Mouse (Mus musculus) kidney, postnatal 4 days (tissue): ENCODE data around the gene Rrp7a.
"Not testable (repeated sequence)": the region's sequence is repeated elsewhere in the genome, so short reads cannot be mapped to it uniquely, and the experiment has no call there.

Source experiments
- DNase-seq, 2 experiments: peaks; one replicate each; pipeline ENCODE4 v3.0.0; 2021; ENCODE audit warnings: mixed read lengths in 2 of 2

The Rrp7a gene

GRCm38 (mm10) chr15:83156929-83157666, 34.5 kb upstream of the Rrp7a start:
- DNase-seq = peak; percentile 80 to 81

GRCm38 (mm10) chr15:83155672-83156419, 33.2 kb upstream of the Rrp7a start:
- peak in 1 of 2 experiments; percentile 26 for DNase-seq

- no peak for DNase-seq
Measured at GRCm38 (mm10) chr15:83154309-83154708, 31.7 kb upstream of the Rrp7a start.

GRCm38 (mm10) chr15:83150694-83151093, 28.1 kb upstream of the Rrp7a start:
- DNase-seq = no peak

- no peak for DNase-seq
Measured at GRCm38 (mm10) chr15:83150073-83150442, 27.5 kb upstream of the Rrp7a start.

- DNase-seq = peak; percentile 98 to 99
Measured at GRCm38 (mm10) chr15:83149196-83150072, 26.8 kb upstream of the Rrp7a start, which contains the start of gene Poldip3. Gene Poldip3 (minus strand): TSS chr15:83149384.

- DNase-seq = no peak
Measured at GRCm38 (mm10) chr15:83148801-83149195, 26.2 kb upstream of the Rrp7a start.

GRCm38 (mm10) chr15:83148395-83148794, 25.8 kb upstream of the Rrp7a start:
- DNase-seq = no peak

- no peak for DNase-seq
Measured at GRCm38 (mm10) chr15:83145541-83145940, 22.9 kb upstream of the Rrp7a start.

GRCm38 (mm10) chr15:83142861-83143260, 20.3 kb upstream of the Rrp7a start:
- DNase-seq = no peak

- no peak for DNase-seq
Measured at GRCm38 (mm10) chr15:83135654-83136053, 13.1 kb upstream of the Rrp7a start.

GRCm38 (mm10) chr15:83134671-83135070, 12.1 kb upstream of the Rrp7a start:
- no peak for DNase-seq

- no peak for DNase-seq
Measured at GRCm38 (mm10) chr15:83129530-83130231, 7.1 kb upstream of the Rrp7a start.

- not testable (repeated sequence) for DNase-seq
Measured at GRCm38 (mm10) chr15:83127037-83127436, 4.4 kb upstream of the Rrp7a start.

GRCm38 (mm10) chr15:83126582-83126981, 4.0 kb upstream of the Rrp7a start:
- DNase-seq = no peak

GRCm38 (mm10) chr15:83124625-83125024, 2.0 kb upstream of the Rrp7a start:
- no peak for DNase-seq

- DNase-seq = peak; percentile 62 to 74
Measured at GRCm38 (mm10) chr15:83121709-83122565, 664 bp downstream of the Rrp7a start.

- peak; percentile 62 to 75 for DNase-seq
Measured at GRCm38 (mm10) chr15:83118360-83118759, 4.2 kb downstream of the Rrp7a start.

- no peak for DNase-seq
Measured at GRCm38 (mm10) chr15:83115071-83115470, 7.5 kb downstream of the Rrp7a start.

- no peak for DNase-seq
Measured at GRCm38 (mm10) chr15:83114106-83114505, 8.5 kb downstream of the Rrp7a start.

GRCm38 (mm10) chr15:83112898-83113297, 9.7 kb downstream of the Rrp7a start:
- DNase-seq = peak; percentile 89 to 90
